Mouse (Mus musculus) midbrain, embryonic 16.5 days (tissue): ENCODE results near the gene Cacna1d. TPM values are rescaled to one million over a fixed set of nuclear protein-coding genes. Genes with fewer than 3 reads are reported as not detected.

Experiments used
- ATAC-seq: fragments of 200-750 bp; cut with Nextera tagmentation; 2 replicates; pipeline ENCODE4 v1.8.0; 2017; ENCODE audit warnings: moderate TSS enrichment
- H3K27ac ChIP-seq: fragments of 300-500 bp; sonication (generic); 2 replicates; pipeline ENCODE4 v1.5.1; 2014; ENCODE audit warnings: mild to moderate bottlenecking, low read length, mixed read lengths
- H3K27me3 ChIP-seq: fragments of 300-500 bp; sonication (generic); 2 replicates; pipeline ENCODE4 v1.6.1; 2014; ENCODE audit warnings: low read depth, low read length, mixed read lengths; ENCODE audit not compliant: control insufficient read depth, insufficient read depth
- H3K36me3 ChIP-seq: fragments of 300-500 bp; sonication (generic); 2 replicates; pipeline ENCODE4 v1.6.1; 2014; ENCODE audit warnings: mild to moderate bottlenecking, low read length, moderate library complexity, mixed read lengths; ENCODE audit not compliant: control insufficient read depth, insufficient read depth
- H3K4me1 ChIP-seq: fragments of 300-500 bp; sonication (generic); 2 replicates; pipeline ENCODE4 v1.6.1; 2014; ENCODE audit warnings: mild to moderate bottlenecking, low read length, mixed read lengths; ENCODE audit not compliant: control insufficient read depth, insufficient read depth
- H3K4me2 ChIP-seq: fragments of 300-500 bp; sonication (generic); 2 replicates; pipeline ENCODE4 v1.6.1; 2014; ENCODE audit warnings: mild to moderate bottlenecking, low read length, mixed read lengths
- H3K4me3 ChIP-seq: fragments of 300-500 bp; sonication (generic); 2 replicates; pipeline ENCODE4 v1.5.1; 2014; ENCODE audit warnings: low read depth, mild to moderate bottlenecking, low read length, moderate library complexity, mixed read lengths
- H3K9ac ChIP-seq: fragments of 300-500 bp; sonication (generic); 2 replicates; pipeline ENCODE4 v1.6.1; 2014; ENCODE audit warnings: low read depth, low read length, mixed read lengths
- H3K9me3 ChIP-seq: fragments of 300-500 bp; sonication (generic); replicated peaks from 2 replicates; pipeline ENCODE4 v1.6.1; 2014; ENCODE audit warnings: mild to moderate bottlenecking, low read length, mixed read lengths; ENCODE audit not compliant: control insufficient read depth, poor library complexity, severe bottlenecking
- WGBS: fragments of 180-500 bp; shearing (Covaris S2); extraction: QIAGEN DNeasy Blood & Tissue Kit; methylation state at CpG from one replicate; pipeline ENCODE4 v1.1.7; 2014; 5-methylcytosine and 5-hydroxymethylcytosine counted together
- polyA plus RNA-seq: library from polyadenylated mRNA; unstranded; fragments of >200 nt; fragmentation: Nextera tagmentation; extraction: Ambion mirVana; gene quantifications from 2 replicates; pipeline ENCODE4 v1.2.1, GENCODE M21; 2015

The Cacna1d gene
- polyA plus RNA-seq, 1 experiment from 2014 or later: 10.5 TPM

DNA sequence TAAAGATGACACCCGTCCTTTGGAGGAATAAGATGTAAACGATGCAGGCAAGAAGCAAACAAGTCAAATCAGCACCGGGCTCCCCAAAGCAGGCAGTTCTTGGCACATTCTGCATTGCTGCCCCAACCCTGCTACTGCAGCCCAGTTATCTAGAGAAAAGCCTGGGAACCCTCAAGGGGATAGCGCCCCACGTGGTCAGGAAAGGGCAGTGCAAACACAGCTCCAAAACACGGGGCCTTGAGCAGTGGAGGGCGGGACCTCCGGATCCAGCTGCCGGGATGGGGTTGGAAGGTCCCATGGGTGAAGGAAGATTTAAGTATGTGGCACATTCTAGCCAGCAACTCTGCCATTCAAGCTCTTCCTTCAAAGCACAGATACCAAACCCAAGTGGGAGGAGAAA is 361.9 kb downstream of the Cacna1d start:
- ATAC-seq: no peak
- Histone ChIP-seq H3K27ac (no peak overlapping the region), H3K4me3 (no peak overlapping the region), H3K9me3 (no peaks in the 10 kb centered on the region), H3K9ac (no peak overlapping the region), H3K36me3 (no peaks in the 10 kb centered on the region; the same call in 1 of the 2 replicates), H3K4me2 (no peak overlapping the region), H3K27me3 (no peaks in the 10 kb centered on the region), H3K4me1 (no peaks in the 10 kb centered on the region)
- 42% methylated on average over 9 of the region's 9 CpGs for WGBS

DNA sequence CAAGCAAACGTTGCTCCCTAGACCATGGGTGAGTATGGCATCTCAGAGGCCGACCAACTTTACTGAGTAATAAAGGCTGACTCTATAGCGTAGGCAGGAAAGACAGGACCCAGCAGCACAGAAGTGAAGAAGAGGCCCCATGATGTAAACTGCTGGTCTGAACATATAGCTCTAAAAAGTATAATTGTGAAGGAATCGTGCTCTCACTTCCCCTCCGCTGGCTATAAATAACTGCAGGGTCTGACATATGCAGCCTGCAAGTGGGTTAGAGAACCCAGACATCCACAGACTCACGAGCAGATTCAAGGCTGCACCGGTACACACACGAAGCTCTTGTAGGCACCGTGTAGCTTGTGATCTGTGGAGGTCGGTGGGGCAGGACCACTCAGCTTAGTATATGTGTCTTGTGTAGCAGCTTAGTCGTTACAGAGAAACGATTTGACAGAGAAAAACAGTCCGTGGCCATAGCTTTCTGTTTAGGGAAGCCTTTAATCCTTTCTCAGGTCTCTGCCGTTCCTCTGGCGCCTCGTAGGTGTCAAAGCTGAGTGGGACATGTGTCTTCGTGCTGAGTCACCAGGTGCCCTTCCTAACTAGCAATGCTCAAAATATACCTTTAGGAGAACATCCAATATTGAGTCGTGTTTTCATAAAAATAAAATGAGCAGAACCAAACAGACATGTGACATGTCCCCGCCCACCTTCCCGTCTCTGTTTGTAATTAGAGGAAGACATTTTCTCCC is 366.1 kb downstream of the Cacna1d start:
- Histone ChIP-seq H3K4me3 (no peak overlapping the region), H3K27ac (no peak overlapping the region), H3K4me2 (no peak overlapping the region), H3K9ac (no peak overlapping the region), H3K36me3 (peaks cover 5% of the 10 kb centered on the region; the same call in 1 of the 2 replicates), H3K27me3 (no peaks in the 10 kb centered on the region), H3K4me1 (no peaks in the 10 kb centered on the region), H3K9me3 (no peaks in the 10 kb centered on the region)
- ATAC-seq: no peak
- WGBS: 87% methylated on average over 20 of the region's 20 CpGs

DNA sequence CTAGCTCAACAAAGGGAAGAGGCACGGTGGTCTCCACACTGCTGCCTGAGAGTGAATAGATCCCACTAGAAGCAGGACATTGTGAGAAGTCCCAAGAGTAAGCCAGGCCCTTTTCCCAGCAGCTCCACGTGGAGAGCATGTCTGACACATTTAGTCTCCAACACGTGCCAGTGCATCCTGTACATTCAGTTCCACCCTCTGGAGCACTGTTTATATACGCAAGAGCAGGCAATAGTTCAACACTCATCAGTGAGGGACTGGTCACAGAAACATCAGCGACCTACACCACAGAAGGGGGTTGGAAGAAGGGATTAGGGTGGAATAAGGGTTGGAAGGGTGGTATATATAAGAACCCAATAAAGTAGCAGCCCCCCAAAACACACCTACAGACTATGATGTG is 371.2 kb downstream of the Cacna1d start:
- H3K4me2 ChIP-seq: no peak overlapping the region
- H3K9me3 ChIP-seq: no peaks in the 10 kb centered on the region
- no peak overlapping the region for H3K9ac ChIP-seq
- no peak overlapping the region for H3K27ac ChIP-seq
- no peak for ATAC-seq
- H3K27me3 ChIP-seq: no peaks in the 10 kb centered on the region
- WGBS: 79% methylated on average over 5 of the region's 5 CpGs
- no peak overlapping the region for H3K4me3 ChIP-seq
- peaks cover 8% of the 10 kb centered on the region; the same call in 1 of the 2 replicates for H3K36me3 ChIP-seq
- no peaks in the 10 kb centered on the region for H3K4me1 ChIP-seq

DNA sequence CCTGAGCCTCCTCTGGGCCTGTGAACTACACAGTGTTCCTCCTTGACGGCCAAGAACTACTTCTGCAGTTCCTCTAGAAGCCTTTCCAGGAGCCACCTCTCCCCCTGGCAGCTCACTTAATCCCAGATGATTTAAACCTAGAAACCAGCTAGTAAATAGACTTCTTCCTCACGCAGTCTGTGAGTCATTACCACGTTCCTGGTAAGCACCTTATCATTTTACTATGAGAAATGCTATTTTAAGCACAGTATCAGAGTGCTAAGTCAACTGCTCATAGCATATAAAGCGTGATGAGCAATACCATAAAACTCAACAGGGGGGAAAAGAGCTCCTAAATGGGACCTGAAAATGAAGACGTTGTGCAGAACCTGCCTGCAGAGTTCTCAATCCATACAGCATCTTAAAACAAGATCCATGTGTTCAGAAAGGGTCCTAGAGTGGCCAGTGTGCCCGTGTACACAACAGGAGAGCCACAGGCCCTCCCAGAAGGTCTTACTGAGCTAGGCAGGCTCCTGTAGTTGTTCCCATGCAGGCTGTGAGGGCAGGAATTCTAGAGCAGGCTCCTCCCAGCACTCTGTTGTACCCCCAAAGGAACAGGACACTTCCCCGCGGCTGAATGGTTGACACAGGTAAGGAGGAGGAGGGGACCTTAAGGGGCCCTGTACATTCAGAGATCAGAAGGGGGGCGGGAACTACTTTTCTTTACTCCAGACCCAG is 377.7 kb downstream of the Cacna1d start:
- WGBS: 74% methylated on average over 9 of the region's 9 CpGs
- no peaks in the 10 kb centered on the region for H3K27me3 ChIP-seq
- no peak overlapping the region for H3K9ac ChIP-seq
- H3K4me1 ChIP-seq: no peaks in the 10 kb centered on the region
- no peak for ATAC-seq
- H3K9me3 ChIP-seq: no peaks in the 10 kb centered on the region
- peaks cover 12% of the 10 kb centered on the region; the same call in 1 of the 2 replicates for H3K36me3 ChIP-seq
- no peak overlapping the region for H3K4me3 ChIP-seq
- no peak overlapping the region for H3K4me2 ChIP-seq
- no peak overlapping the region for H3K27ac ChIP-seq

DNA sequence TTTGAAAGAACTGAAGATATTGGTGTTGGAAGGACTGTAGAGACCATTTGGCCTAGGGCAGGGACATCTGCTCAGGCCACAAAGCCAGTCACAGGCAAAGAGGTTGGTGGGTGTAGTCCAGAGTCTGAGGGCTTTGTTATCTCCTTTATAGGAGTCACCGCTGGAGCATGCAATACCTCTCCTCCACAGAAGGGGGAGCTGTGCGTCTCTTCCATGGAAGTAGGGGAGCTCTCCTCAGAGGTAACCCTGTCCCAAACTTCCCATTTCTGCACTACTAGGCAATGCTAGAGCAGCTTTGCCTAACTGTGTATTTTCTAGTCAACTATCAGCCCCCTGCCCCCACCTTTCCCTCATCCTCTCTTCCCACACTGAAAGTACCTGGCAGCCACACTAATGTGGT is 382.2 kb downstream of the Cacna1d start:
- H3K4me2 ChIP-seq: no peak overlapping the region
- ATAC-seq: no peak

DNA sequence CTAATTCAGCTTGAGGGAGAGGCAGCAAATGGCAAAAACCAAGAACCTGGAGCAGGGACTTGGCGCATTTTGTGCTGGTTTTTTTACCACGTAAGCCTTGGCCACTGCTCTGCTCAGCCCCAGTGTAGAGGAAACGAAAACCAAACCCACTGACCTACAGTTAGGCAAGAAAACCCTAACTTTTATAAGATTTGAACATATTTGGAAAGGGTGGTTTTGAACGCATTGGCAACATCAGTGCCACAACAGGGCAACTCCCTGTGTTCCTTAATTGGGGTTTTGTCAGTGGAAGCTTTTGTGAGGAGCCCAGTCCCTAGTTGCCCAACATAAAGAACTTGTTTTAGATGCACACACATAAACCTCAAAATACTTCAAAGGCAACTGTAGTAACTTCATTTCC is 384.7 kb downstream of the Cacna1d start:
- H3K9ac ChIP-seq: no peak overlapping the region
- H3K9me3 ChIP-seq: no peaks in the 10 kb centered on the region
- ATAC-seq: no peak
- H3K36me3 ChIP-seq: peaks cover 7% of the 10 kb centered on the region; the same call in 1 of the 2 replicates
- H3K4me3 ChIP-seq: no peak overlapping the region
- WGBS: 87% methylated on average over 4 of the region's 4 CpGs
- H3K27ac ChIP-seq: no peak overlapping the region
- H3K4me1 ChIP-seq: no peaks in the 10 kb centered on the region
- no peaks in the 10 kb centered on the region for H3K27me3 ChIP-seq
- no peak overlapping the region for H3K4me2 ChIP-seq

More for the DNA sequence above, 382.2 kb downstream of the Cacna1d start:
- H3K9ac ChIP-seq: no peak overlapping the region
- no peaks in the 10 kb centered on the region for H3K9me3 ChIP-seq
- no peak overlapping the region for H3K4me3 ChIP-seq
- no peaks in the 10 kb centered on the region for H3K4me1 ChIP-seq
- peaks cover 5% of the 10 kb centered on the region; the same call in 1 of the 2 replicates for H3K36me3 ChIP-seq
- WGBS: 42% methylated on average over 2 of the region's 2 CpGs
- H3K27me3 ChIP-seq: no peaks in the 10 kb centered on the region
- H3K27ac ChIP-seq: no peak overlapping the region

DNA sequence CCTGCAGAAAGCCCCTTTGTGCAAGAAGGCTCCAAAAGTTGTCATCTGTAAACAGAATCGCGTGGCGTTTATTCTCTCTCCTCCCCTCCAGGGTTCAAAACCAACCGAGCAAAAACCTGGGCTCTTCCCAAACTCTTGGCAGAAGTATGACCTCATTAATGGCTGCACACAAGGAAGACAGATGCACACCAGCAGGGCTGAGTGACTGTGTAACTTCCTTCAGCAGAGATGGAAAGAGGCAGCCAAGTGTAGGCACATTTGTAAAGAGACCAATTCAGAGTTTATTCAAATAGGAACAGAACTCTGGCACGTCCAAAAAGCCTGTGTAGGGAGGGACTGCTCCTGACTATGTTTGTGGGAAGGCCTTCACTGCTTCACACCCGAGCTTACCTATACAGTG is 385.7 kb downstream of the Cacna1d start:
- no peaks in the 10 kb centered on the region for H3K9me3 ChIP-seq
- H3K4me2 ChIP-seq: no peak overlapping the region
- no peak overlapping the region for H3K4me3 ChIP-seq
- H3K9ac ChIP-seq: no peak overlapping the region
- 0 out of 2 replicates have a peak, but pooled peaks cover 3% of the 10 kb centered on the region for H3K36me3 ChIP-seq
- H3K27me3 ChIP-seq: no peaks in the 10 kb centered on the region
- 68% methylated on average over 6 of the region's 6 CpGs for WGBS
- ATAC-seq: no peak
- H3K27ac ChIP-seq: no peak overlapping the region
- H3K4me1 ChIP-seq: no peaks in the 10 kb centered on the region

DNA sequence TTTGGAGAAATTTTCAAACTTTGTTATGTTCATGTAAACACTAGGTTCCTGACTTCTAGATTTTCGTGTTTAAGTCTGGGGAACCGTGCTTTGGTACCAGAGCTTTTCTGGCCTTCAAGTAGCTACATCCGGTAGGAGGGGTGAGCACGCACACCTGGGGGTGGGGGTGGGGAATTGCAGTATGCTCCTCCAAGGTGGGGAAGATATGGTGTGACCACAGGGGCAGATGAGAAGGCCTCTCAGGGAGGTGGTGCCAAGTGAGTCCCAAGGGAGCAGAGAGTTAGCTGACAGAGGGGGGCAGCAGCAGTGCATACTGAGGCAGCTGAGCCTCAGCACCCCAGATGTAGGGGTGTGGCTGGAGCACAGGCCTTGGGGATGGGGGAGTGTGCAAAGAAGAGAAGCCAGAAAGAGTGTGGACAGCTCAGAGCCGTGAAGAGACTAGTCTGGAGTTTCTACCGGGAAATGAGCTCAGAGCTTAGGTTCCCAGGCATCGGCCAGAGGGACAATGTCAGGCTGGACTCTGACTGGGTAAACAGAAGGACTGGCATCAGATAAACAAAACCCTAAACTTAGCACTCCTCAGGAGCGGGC is 387.2 kb downstream of the Cacna1d start:
- Histone ChIP-seq H3K27ac (no peak overlapping the region), H3K4me2 (no peak overlapping the region), H3K4me3 (no peak overlapping the region), H3K9ac (no peak overlapping the region), H3K9me3 (no peaks in the 10 kb centered on the region), H3K4me1 (no peaks in the 10 kb centered on the region), H3K27me3 (no peaks in the 10 kb centered on the region), H3K36me3 (peaks cover 3% of the 10 kb centered on the region; the same call in 1 of the 2 replicates)
- ATAC-seq: no peak
- WGBS: 73% methylated on average over 8 of the region's 8 CpGs

DNA sequence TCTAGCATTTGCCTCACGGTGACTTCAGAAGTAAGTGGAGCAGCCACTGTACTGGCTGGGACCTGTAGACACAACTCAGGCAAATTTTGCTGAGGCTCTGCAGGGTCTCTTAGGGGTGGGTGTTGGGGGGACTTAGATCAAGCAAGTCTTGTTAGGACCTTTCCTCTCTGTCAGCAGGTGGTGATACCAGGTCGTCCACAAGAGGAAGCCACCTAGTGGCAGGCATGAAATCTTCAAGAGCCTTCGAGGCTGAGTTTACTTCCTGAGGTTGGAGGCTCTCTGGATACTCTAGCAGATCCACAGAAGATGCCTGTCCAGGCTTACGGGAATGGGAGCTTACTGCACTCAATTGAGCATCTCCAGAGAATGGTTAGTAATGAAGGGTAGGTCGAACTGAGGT is 394.0 kb downstream of the Cacna1d start:
- Histone ChIP-seq H3K4me2 (no peak overlapping the region), H3K9me3 (no peaks in the 10 kb centered on the region), H3K4me1 (no peaks in the 10 kb centered on the region), H3K27ac (no peak overlapping the region), H3K27me3 (no peaks in the 10 kb centered on the region), H3K4me3 (no peak overlapping the region), H3K9ac (no peak overlapping the region), H3K36me3 (peaks cover 16% of the 10 kb centered on the region)
- 70% methylated on average over 5 of the region's 5 CpGs for WGBS
- ATAC-seq: no peak
